Mouse (Mus musculus) megakaryocyte, adult 5-6 weeks (primary cell): ENCODE results near the gene Antxrl. TPM values are rescaled to one million over a fixed set of nuclear protein-coding genes. Genes with fewer than 3 reads are reported as not detected.

Experiments used
- ATAC-seq: 2 replicates; pipeline ENCODE4 v1.8.0; 2016; ENCODE audit warnings: mild to moderate bottlenecking, inconsistent platforms; ENCODE audit not compliant: poor library complexity, severe bottlenecking
- total RNA-seq, 2 experiments: library from RNA; stranded (forward) in 1 of 2; stranded (reverse) in 1 of 2; fragments of 153-499, 151-499 nt in 1 of 2; fragments of 221-1000, 200-1000 nt in 1 of 2; gene quantifications; 2 replicates each; pipeline versions ENCODE4 v1.2.3 to v1.2.4; 2015 to 2017

Antxrl gene
- total RNA-seq, 2 experiments from 2014 or later: not detected

- no peak for ATAC-seq
Observed at GRCm38 (mm10) chr14:34102601-34103000, 50.1 kb downstream of the Antxrl start, which contains the start of gene A630023A22Rik. Gene A630023A22Rik (minus strand): TSS chr14:34102754.

- no peak for ATAC-seq
Observed at GRCm38 (mm10) chr14:34103855-34104254, 51.3 kb downstream of the Antxrl start.

GRCm38 (mm10) chr14:34104892-34105291, 52.4 kb downstream of the Antxrl start:
- ATAC-seq: peak; percentile 44; the same call in 1 of the 2 replicates

- ATAC-seq: peak; percentile 69
Observed at GRCm38 (mm10) chr14:34106389-34107062, 54.0 kb downstream of the Antxrl start.

- peak; percentile 60; the same call in 1 of the 2 replicates for ATAC-seq
Observed at GRCm38 (mm10) chr14:34107594-34107993, 55.1 kb downstream of the Antxrl start.

- no peak for ATAC-seq
Observed at GRCm38 (mm10) chr14:34114311-34114710, 61.8 kb downstream of the Antxrl start.

GRCm38 (mm10) chr14:34119046-34119723, 66.7 kb downstream of the Antxrl start:
- no peak for ATAC-seq

GRCm38 (mm10) chr14:34120016-34120910, 67.8 kb downstream of the Antxrl start:
- ATAC-seq: no peak

GRCm38 (mm10) chr14:34120923-34121351, 68.4 kb downstream of the Antxrl start:
- ATAC-seq: no peak

- ATAC-seq: no peak
Observed at GRCm38 (mm10) chr14:34121691-34122090, 69.2 kb downstream of the Antxrl start.

Other genes starting within 250 kb of the Antxrl start
- gene Gdf10, start 129.1 kb upstream of the Antxrl start, total RNA-seq (2015): not detected in 2 replicates
- gene Gdf10, start 129.1 kb upstream of the Antxrl start, total RNA-seq (2017): not detected in 2 replicates
- gene Gdf2, start 111.7 kb upstream of the Antxrl start, total RNA-seq (2015): not detected in 2 replicates
- not detected in 2 replicates for gene Gdf2, start 111.7 kb upstream of the Antxrl start, total RNA-seq (2017)
- not detected in 2 replicates for gene Rbp3, start 98.7 kb upstream of the Antxrl start, total RNA-seq (2015)
- not detected in 2 replicates for gene Rbp3, start 98.7 kb upstream of the Antxrl start, total RNA-seq (2017)
- gene Zfp488, start 73.9 kb upstream of the Antxrl start, total RNA-seq (2015): not detected in 2 replicates
- 0.08 TPM in 1 of 2 replicates, not detected in the other for gene Zfp488, start 73.9 kb upstream of the Antxrl start, total RNA-seq (2017)
- not detected in 2 replicates for gene Gm30083, start 37.5 kb upstream of the Antxrl start, total RNA-seq (2015)
- gene Gm30083, start 37.5 kb upstream of the Antxrl start, total RNA-seq (2017): not detected in 2 replicates
- not detected in 2 replicates for gene Gm5460, start 35.9 kb upstream of the Antxrl start, total RNA-seq (2015)
- gene Gm5460, start 35.9 kb upstream of the Antxrl start, total RNA-seq (2017): not detected in 2 replicates
- gene Anxa8, start 33.3 kb downstream of the Antxrl start, total RNA-seq (2015): not detected in 2 replicates
- gene Anxa8, start 33.3 kb downstream of the Antxrl start, total RNA-seq (2017): not detected in 2 replicates
- gene A630023A22Rik, start 50.0 kb downstream of the Antxrl start, total RNA-seq (2015): not detected in 2 replicates
- gene A630023A22Rik, start 50.0 kb downstream of the Antxrl start, total RNA-seq (2017): not detected in 2 replicates
- not detected in 2 replicates for gene Npy4r, start 99.8 kb downstream of the Antxrl start, total RNA-seq (2015)
- gene Npy4r, start 99.8 kb downstream of the Antxrl start, total RNA-seq (2017): not detected in 2 replicates
- gene Gprin2, start 148.9 kb downstream of the Antxrl start, total RNA-seq (2015): not detected in 2 replicates
- not detected in 2 replicates for gene Gprin2, start 148.9 kb downstream of the Antxrl start, total RNA-seq (2017)
- gene Syt15, start 166.9 kb downstream of the Antxrl start, total RNA-seq (2015): not detected in 2 replicates
- not detected in 2 replicates for gene Syt15, start 166.9 kb downstream of the Antxrl start, total RNA-seq (2017)